Mouse (Mus musculus) heart, postnatal 0 days (tissue): ENCODE measurements around the gene Nt5c2.

Experiments
- CTCF ChIP-seq: IDR thresholded peaks from 2 replicates; pipeline ENCODE4 v1.5.1; 2016; ENCODE audit warnings: antibody characterized with exemption, control low read depth, low read depth
- EP300 ChIP-seq: IDR thresholded peaks from 2 replicates; pipeline ENCODE4 v1.6.1; 2016; ENCODE audit warnings: antibody characterized with exemption, low read depth

GRCm38 (mm10) chr19:47023546-47023945, 8.6 kb upstream of the Nt5c2 start:
- TF ChIP-seq CTCF (no peak), EP300 (no peak)
